Mouse (Mus musculus) layer of hippocampus, postnatal 14 days (tissue): ENCODE data around the gene Alox8. TPM values are rescaled to one million over a fixed set of nuclear protein-coding genes. Genes with fewer than 3 reads are reported as not detected.

Experiments
- DNase-seq, 2 experiments: peaks; one replicate each; pipeline ENCODE4 v3.0.0; 2021 to 2022; ENCODE audit warnings: low spot score in 2 of 2, mixed read lengths in 1 of 2
- long read RNA-seq, 2 experiments: library from polyadenylated mRNA; stranded (forward); transcript quantifications; one replicate each; pipeline ENCODE4 v2.0.0; 2021
- total RNA-seq, 2 experiments: library from RNA; stranded (reverse); gene quantifications; 2 replicates each; pipeline ENCODE4 v1.2.3; 2021

Alox8 gene
- 1 to 10 TPM; 5.5 to 8.4 TPM for total RNA-seq
- long read RNA-seq, experiment 1, partial matches to known transcripts = 4 of 5 reads
- long read RNA-seq, experiment 1, other reads (novel, unspliced or antisense) = 1 of 5 reads
- long read RNA-seq, experiment 2, partial matches to known transcripts = 5 of 8 reads
- long read RNA-seq, experiment 2, other reads (novel, unspliced or antisense) = 3 of 8 reads

DNA sequence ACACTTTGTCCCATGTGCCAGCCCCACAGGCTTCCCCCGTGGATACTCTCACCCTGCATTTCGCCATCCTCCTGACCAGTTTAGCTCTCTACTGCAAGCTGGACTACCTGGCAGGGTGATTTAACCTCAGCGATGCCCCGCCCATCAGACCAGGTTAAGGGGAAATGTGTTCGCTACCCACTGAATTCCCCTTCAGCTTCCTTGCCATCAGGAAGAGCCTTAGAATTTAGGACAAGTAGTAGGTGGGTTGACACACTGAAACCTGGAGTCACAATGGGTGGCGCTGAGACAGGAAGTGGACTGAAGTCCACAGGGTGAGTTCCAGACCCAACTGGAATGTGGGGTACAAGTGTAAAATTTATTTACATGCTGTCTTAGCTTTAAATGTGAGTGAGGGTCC is at the start of gene Alox8:
Alox8 (minus strand) TSS at position 101 of the 400 bp plus-strand sequence.
- DNase-seq = no peak

DNA sequence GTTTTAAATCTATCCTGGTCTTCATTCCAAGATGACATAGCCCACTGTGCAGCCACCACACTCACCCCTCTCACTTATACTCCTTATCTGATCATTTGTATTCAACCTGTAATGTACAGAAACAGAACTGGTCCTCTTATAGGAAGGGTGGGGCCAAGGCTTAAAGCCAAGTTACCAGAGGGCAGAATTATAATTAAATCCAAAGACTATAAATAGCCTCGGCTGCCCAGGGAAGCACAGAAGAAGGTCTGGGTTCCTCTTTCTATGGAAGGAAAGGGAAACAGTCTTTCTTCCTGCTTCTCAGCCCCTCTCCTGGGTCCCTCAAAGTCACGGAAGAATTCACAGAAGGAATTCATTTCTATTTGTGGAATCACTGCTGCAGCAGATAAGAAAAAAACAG is 48.0 kb upstream of the Alox8 start:
- DNase-seq = no peak

DNA sequence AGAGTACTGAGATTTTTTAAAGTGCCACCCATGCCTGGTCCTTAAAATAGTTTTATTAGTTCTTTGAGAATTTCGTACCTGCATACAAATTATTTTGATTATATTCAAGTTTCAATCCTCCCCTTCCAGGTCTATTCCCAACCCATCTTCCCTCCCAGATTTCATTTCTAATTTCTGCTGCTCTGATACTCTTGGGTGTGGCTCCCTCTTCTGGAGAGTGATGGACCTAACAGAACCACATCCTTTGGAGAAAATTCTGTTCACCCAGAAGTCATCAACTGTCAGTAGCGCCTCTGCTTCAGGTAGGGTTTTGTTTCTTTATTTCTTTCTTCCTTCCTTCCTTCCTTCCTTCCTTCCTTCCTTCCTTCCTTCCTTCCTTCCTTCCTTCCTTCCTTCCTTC is 47.3 kb upstream of the Alox8 start:
- DNase-seq = peak; percentile 21 to 71

DNA sequence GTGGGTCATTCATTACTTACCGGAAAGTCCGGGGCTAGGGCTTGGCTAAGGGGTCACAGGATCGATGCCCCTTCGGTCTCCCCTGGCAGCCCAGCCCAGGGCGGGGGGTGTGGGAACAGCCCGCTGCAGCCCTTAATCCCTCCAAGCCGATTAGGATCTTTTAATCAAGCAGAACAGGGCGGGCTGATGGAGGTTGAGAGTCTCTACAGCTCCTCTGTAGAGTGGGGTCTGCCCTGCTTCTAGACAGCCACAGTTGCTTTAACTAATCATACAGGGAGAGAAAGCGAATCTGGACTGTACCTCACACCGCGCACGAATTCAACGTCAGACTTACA is 39.2 kb upstream of the Alox8 start, which contains the start of gene Gucy2e:
Gucy2e (minus strand) TSS at position 111 of the 335 bp plus-strand sequence.
- no peak for DNase-seq

DNA sequence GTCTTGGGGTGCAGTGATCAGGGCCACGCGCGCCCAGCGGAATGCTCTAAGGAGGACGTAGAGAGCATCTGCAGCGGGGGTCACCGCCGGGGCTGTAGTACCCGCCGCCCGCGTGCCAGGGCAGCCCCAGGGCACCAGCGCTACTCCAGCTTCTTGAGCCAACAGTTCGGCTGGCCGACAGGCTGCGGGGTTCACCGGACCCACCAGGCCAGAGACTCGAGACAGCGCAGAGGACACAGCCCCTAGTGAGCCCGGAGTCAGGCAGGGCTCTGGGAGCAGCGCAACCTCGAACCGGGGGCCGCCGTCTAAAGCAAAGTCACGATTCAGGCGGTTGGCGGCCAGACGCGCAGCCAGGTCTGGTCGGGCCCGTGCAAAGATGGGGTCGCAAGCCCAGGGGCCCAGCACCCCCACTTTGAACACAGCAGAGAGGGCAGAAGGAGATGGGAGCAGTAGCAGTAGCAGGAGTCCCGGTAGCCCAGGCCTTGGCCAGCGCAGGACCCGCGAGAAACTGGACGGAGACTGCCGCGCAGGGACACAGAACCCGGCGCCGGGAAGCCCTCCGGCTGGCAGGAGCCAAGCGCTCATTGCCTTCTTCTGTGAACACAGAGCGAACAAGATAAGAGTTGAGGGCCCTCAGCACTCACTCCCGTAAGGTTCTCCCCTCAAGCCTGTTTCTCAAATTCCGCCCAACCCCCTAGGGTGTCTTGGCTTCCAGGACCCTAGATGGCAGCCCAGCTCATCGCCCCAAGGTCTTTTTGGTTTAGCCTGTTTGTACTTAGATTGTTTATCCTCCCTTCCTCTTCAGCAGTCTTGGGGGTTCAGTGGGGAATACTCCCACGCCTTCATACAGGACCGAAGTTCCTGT is 38.6 kb upstream of the Alox8 start:
- DNase-seq = peak in 1 of 2 experiments; percentile 15

DNA sequence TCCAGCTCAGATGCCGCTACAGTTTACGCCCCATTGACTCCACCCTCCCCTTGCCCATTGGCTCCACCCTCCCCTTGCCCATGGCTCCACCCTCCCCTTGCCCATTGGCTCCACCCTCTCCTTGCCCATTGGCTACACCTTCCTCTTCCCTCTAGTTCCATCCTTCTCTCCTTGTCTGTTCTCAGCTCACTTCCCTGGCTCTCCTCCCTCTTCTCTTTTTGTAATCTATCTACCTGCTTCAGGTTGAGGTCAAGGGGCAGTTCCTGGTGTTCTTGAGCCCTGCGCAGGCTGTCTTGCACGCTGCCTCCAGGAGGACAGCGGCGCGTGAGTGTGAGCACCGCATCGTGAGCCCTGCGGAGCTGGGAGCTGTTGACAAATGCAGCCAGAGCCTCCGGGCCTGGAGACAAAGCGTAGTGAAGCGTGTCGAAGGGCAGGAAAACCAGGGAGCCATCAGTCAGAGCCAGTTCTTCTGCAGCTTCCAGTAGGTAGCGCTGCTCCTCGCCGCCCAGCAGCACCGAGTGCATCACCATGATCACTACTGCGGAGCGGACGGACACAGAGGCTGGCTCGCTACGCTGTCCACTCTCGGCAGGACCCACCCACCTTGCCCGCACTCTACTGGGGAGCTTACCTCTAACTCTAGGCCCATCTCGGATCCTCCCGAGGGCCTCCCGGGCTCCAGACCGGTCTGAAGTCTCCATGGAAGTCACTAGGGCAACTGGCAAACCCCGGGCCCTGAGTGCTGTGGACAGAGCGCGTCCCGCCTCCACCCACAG is 37.8 kb upstream of the Alox8 start:
- DNase-seq = peak; percentile 66 to 75

DNA sequence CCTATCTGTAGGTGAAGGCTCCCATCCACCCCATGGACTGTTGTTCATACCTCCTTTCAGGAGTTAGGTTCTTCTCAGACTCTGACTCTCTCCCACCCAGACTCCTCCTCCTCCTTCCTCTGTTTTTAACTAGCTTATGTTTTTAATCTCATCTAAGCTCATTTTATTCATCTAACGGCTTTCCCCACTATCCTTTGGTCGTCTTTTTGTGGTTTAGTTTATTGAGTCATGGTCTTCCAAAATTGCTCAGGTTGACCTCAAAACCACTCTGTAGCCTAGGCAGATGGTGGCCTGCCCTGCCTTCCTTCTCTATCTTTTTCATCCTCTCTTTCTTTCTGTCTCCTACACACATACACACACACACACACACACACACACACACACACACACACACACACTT is 35.5 kb upstream of the Alox8 start:
- DNase-seq = no peak

DNA sequence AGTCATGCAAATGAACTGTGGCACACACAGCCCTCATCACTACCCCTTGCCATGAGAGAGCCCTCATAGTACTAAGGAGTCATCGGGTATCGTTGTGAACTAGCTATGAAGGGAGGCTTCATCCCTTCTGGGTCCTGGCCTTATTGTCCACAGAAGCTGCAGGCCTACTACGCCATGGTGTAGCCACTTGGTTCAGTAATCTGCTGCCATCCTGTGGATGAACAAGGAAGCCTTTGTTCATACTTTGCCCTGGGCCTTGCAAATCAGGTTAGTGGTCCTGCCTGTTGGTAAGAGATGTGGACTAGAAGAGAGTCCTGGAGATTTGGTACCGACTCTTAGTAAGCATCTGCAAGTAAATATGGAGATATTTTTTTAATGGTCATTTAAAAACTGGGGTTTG is 32.8 kb upstream of the Alox8 start:
- no peak for DNase-seq

DNA sequence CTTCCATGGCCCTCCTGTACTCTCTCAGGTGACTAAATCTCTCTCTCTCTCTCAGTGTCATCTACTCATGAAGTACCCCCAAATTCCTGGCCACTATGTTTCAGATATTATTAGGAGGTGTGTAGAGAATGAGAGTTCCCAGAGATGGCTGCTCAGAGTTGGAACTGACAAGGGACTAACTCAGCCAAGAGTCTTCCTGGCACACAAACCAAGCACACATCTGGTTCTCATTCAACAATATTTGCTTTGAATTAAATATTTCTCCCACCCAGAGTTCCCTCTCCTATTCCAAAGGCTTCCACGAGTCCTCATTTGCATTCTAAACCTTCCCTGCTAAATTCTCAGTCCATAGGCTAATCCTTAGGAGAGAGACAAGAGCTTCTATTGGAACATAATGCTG is 28.1 kb upstream of the Alox8 start:
- DNase-seq = no peak

DNA sequence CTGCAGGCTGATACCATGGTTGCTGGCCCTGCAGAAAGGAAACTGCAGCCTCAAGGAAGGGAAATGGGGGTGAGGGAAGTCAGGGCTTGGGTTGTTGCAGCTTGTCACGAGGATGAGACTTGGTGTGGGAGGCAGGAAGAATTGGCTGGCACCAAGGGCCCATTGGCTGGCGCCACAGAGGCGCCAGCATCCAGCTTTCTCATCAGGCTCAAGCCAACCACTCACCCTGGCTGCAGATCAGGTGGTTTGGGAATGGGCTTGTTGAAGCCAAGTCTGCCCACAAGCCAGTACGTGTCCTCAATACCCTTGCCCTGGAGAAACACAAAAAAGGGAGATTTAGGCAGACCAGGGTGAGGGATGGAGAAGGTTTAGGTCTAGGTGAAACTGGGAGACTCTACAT is 25.5 kb upstream of the Alox8 start:
- DNase-seq = peak in 1 of 2 experiments; percentile 51

DNA sequence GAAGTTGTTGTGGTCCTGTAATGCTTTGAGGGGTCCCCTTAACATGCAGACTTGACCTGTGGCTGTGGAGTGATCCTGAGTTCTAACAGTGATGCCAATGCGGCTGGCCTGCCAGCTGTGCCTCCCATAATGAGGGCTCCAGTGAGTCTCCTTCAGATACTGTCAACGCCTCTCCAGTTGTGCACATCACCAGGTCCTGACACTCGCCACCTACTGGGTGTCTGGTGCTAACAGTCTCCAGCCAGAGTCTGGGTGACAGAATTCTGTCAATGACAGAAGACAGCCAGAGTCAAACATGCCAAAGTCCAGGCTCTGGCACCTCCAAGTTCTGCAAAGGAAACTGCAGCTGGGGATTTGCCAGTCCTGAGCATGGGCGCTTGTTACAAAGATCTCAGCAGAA is 23.4 kb upstream of the Alox8 start:
- DNase-seq = no peak

DNA sequence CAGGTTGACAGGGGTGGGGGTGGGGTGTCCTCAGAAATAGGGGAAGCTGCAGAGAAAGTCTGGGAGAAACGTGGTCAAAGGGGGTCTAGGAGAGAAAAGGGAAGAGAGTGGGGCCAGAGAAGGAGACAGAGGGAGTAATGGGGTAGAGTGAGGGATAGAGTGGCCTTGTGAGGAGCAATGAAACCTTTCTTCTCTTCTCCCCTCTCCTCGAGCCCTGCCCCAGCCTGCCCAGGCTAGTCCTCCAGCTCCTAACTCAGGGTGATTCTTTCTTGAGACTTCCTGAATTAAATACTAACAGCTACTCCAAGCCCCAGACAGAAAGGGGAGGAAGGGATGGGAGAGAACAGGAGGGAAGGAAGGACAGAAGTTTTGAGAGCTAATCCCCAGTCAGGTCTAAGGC is 21.0 kb upstream of the Alox8 start:
- no peak for DNase-seq

DNA sequence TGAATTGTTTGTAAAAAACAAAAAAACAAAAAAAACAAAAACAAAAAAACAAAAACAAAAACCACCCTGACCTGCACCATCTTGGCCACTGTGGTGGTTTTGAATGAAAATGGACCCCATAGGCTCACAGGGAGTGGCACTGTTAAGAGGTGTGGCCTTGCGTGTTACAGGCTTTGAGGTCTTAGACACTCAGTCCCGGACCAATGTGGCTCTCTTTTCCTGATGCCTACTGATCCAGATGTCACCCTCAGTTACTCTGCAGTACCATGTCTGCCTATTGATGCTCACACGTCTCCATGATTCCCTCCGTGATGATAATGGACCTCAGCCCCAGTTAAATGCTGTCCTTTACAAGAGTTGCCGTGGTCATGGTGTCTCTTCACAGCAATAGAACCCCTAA is 19.8 kb upstream of the Alox8 start:
- DNase-seq = no peak

DNA sequence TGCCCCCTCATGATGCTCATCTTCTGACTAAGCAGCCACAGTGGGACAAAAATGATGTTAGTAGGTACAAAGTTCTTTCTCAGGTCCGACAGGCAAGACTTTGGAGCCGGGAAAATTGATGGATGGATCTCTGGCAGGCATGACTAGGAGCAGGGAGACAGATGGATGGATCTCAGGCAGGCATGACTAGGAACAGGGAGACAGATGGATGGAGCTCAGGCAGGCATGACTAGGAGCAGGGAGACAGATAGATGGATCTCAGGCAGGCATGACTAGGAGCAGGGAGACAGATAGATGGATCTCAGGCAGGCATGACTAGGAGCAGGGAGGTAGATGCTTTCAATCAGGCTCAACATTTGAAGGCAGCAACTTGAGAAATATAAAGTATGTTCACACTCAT is 13.8 kb upstream of the Alox8 start:
- peak; percentile 56 to 81 for DNase-seq

DNA sequence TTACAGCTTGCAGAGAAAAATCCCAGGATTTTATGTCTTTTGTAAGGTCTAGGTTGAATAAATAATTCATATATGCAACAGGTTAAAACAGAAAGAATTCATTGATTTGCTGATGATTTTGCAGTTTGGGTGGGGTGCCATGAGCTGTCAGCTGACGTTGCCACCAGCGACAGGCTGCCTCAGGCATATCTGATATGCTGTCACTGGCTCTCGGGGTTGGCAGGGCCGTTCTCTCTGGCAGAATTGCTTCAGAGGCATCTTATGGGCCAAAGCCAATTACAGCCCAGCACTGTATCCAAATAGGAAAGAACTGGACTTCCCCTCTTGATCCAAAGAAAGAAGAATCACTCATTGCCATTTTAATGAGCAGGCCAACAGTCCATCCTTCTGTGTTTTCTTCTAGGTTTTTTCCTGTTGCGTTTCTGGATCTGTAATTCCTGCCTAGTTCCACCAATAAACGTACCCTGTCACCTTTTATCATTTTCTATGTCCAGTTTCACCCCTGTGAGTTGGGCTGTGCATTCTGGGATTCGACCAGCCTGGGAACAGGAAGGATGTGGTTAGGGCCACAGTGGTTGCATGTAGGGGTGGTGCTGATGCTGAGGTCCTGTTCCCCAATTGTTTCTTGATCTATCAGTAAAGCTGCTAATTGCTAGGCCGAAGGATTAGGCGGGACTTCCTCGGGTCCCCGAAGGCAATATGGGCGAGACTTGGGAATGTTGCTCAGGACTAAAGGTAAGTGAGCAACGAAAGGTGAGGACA is 5.0 kb upstream of the Alox8 start:
- no peak for DNase-seq

DNA sequence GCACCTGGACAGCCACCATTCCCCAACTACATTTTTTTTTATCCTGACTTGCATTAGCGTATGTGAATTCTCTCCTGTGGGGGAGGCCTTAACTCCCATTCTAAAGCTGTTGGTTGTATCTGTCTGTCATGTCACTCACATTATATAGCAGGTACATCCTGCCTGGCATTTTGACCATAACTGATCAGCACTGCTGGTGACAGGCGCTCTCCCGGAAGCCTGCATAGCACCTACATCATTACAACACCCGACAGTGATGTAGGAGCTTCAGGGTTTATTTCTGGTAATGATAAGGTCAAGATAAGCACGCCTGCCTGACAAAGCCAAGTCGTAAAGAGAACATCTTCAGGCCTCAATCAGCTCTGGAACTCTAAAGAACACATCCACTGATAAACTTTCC is 2.6 kb upstream of the Alox8 start:
- DNase-seq = no peak

DNA sequence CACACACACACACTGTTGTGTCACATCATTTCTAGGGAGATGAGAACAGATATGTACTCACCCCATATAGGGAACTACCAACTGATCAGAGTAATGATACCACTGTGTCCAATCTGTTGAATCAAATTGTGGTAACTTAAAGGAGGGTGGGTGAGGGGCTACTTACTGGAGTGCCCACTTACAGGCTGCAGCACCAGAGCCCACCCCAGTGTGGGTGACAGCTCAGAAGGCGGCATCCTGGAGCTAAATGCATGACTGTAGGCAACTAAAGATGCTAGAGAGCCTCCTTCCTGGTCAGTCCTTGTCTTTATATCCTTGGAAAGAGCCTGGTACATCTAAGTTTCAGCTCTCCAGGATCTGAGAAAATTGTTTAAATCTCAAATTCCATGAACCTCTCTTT is 1.6 kb upstream of the Alox8 start:
- no peak for DNase-seq

DNA sequence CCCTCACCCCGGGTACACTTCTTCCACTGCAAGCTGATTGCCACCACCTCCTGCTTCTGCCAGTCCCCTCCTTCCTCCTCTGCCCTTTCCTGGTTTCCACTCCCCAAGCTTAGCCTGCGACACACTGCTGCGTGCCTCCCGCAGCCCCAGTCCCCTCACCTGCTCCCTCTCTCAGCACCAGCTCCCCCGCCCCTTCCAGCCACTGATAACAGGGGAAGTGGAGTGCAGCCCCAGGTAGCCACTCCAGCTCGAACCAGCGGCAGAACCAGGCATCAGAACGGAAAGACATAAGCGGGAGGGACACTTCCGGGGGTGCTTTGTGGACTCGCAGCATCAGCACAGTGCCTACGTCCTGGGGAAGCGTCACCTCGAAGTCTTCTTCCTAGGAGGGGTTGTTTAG is 449 bp downstream of the Alox8 start:
- DNase-seq = no peak

DNA sequence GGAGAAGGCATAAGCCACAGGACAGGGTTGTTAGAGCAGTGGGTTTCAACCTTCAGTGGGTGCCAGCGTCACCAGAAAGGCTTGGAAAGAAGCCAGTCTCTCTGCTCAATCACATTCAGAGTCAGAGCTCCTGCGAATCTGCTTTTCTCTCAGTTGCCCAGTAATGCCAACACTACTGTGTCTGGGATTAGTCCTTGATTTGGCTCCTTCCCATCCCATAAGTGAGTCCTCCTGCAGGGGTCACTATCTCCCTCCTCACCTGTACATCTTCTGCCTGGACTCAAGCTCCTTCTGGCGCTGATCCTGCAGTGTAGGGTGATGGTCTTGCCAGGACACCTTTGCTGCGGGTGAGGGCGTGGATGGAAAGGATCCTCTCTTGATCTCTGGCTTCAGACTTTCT is 877 bp downstream of the Alox8 start:
- no peak for DNase-seq

DNA sequence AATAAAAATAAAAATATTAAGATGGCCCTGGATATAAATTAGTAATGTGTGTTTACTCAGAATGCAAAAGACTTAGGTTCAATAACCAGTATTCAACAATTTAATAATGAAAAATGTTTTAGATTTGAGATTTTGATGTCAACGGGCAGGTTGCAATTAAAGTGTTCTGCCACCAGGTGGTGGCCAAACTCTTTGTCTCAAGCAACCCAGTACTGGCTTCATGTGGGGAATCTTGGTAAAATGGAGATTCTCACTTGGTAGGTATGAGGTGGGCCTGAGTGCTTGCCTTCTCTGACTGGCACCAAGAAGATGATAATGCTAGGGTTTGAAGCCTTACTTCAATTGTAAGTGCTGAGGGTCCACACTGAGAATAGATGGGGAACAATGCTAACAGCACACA is 4.8 kb downstream of the Alox8 start:
- DNase-seq = peak; percentile 43 to 51

DNA sequence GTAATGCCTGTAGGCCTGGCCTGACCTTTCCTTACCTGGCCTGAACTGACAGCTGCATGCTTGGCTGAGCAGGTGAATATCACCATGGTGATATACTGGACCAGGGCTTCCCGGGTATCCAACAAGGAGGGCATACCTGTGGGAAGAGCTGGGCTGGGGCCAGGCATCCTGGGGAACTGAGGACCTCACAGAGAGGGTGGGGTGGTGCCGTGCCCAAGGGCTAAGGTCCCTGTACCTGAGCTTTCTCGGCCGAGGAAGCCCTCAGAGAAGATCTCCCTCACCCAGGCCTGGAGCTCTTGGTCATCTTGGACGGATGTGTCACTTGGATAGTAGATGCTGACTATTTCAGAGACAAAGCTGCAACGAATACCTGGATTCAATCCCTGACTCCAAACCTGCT is 11.7 kb downstream of the Alox8 start:
- no peak for DNase-seq
